Mouse (Mus musculus): ENCODE data around the gene Gdpd1.
"Not testable (repeated sequence)": the region's sequence is repeated elsewhere in the genome, so short reads cannot be mapped to it uniquely, and the experiment has no call there.

The Gdpd1 gene

DNA sequence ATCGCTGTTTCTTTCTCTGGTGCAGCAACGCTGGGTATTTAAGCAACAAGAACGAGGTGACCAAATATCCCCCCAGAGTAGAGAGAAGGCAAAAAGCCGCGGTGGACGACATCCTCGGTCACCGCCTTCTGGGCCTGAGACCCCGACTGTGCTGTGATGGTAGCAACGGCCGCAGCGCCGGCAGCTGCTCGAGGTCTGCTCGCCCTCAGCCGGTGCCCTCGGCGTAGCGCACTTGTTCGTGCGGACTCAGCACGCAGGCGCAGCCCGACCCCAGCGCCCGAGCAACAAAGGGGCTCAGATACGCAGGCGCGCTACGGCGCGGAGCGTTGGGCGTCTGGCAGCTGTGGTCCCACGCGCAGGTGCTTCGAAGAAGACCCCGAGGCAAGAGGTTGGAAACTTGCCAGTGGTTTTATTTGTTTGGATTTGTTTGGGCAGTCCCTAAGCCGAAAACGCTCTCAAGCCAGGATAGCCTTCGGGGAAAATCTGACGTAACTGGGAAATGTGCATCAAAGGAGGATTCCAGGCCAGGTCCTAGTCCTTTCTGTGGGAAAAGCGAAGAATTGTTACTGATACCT lies at the start of gene Gdpd1:
Gene Gdpd1, minus strand, starts transcription at position 197 of the 575 bp plus-strand sequence.
- peak; percentile 78 to 83 for DNase-seq (ENCODE audit: low spot score in 2 of 2)

DNA sequence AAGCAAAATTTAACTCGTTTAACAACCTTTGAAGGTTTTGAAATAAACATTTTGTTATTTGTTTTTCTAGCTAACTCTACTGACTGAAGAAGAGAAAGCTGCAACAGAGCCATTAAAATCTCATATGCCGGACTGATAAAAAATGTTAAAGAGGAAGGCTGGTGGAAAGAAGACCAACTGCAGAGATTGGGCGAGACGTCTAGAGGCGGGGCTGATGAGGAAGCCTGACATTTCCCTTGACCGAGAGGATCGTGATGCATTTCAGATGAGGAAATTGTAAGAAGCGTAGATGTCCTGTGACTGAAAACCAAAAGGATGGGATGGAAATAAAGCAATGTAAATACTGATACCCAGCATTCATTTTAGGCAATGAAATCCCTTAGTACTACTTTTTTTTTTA lies 48.0 kb upstream of the Gdpd1 start:
- DNase-seq (ENCODE audit: low spot score in 2 of 2) = no peak

DNA sequence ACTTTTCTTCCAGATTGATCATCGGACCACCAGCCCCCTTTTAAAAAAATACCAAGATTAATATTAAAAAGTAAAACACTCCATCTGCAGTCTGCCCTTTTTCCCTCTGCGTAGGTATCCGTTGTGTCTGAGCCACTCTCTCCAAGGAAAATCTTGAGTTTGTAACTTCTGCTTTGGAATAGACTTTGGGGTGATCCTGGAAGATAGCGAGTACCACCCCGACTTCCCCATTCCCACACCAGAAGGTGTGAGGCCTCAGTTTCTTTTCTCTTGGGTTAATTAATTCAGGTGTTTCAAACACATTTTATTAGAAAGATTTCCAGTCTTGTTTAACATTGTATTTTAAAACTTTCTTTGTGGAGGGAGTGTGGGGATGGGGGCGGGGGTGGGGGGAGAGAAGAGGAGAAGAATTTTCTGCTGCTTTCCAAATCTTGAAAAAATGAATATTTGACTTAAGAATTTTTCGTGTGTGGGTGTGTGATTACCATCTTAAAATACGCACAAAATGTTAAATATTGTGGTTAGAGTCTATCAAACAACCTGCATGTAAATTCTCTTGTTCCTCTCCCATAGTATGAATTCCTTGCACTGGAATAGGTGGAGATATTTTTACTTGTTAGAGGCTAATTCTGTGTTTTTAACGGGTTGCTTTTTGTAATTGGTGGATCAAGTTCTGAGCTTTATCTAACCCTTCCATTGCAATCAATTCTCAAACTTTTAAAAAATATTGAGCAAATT lies 36.5 kb upstream of the Gdpd1 start:
- DNase-seq (ENCODE audit: low spot score in 2 of 2) = no peak

DNA sequence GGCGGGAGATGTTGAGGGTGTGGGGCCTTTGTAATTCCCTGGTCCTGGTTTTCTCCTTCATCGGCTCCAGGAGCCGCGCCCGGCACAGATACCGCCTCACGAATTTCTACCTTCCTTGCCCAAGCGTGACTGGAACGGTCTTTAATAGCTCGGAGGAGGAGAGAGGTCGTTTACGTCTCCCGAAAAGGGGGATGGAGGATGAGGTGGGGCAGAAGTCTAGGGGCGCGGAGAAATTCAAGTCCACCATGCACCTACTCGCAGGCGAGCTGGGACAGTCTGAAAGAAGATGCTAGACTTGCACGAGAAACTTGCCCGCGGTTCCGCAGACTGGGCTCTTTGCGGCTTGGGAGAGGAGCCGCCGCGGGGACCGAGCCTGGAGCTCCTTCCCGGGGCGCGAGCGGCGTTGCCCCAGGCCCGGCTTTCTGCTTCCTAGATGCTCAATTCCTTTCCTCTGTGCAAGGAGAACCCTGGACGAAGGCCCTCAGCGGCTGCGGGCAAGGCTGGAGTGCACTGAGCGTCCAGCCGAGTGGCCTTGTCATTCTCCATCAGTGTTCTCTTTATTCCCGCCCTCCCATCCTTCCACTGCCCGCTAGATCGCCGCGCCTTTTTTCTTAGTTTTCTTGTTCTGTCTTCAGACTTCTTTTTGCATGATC lies 35.8 kb upstream of the Gdpd1 start:
- DNase-seq (ENCODE audit: low spot score in 2 of 2) = no peak

DNA sequence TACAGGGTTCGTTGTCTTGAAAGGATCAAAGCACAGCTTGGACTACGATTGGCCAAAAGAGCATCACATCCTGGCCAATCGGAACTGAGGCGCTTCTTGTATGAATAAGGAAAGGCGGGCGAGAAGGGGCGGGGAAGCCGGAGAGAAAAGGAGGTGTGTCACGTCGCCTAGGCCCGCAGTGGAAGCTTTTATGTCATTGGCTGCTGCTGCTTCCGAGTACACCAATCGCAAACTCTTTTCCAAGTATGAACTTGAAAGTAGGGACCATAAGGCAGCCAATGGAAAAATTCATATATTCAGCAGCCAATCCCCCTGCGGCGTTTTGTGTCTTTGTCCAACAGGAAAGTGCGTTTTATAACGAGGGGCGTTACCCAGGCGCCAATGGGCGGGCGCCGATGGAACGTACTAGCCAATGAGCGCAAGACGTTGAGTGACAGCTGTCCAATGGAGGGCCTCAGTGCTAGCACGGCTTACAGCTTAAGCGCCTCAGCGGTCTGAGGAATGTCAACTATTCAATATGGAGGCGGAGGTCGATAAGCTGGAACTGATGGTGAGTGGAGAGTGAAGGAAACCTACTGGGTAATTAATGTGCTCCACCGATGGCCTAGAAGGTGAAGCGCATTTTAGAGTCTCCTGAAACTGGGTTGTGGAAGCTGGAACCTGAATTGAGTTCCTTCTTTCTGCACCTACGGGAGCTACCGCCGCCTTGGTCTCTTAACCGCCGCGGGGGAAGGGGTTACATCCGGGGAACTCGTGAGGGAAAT lies 35.1 kb upstream of the Gdpd1 start, which contains the start of gene Ska2:
Gene Ska2, plus strand, starts transcription at position 480 of the 764 bp plus-strand sequence.
- peak; percentile 95 to 96 for DNase-seq (ENCODE audit: low spot score in 2 of 2)

DNA sequence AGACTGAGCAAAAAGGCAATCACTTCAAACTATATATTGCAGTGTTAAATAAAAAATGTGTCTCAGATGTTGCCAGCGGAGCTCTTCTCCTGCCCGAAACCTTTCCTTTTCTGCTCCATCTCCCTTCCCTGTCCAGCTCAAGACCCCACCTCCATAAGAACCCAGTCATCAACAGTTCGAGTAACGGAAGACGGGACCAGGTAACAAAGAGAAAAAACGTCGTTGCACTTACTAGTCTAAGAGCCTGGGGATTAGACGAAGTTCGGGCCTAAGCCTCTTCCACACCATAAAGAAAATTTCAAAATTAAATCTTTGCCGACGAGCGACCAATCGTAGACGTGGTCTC lies 34.5 kb upstream of the Gdpd1 start, which contains the start of gene Prr11:
Gene Prr11, minus strand, starts transcription at position 300 of the 346 bp plus-strand sequence.
- no peak for DNase-seq (ENCODE audit: low spot score in 2 of 2)

DNA sequence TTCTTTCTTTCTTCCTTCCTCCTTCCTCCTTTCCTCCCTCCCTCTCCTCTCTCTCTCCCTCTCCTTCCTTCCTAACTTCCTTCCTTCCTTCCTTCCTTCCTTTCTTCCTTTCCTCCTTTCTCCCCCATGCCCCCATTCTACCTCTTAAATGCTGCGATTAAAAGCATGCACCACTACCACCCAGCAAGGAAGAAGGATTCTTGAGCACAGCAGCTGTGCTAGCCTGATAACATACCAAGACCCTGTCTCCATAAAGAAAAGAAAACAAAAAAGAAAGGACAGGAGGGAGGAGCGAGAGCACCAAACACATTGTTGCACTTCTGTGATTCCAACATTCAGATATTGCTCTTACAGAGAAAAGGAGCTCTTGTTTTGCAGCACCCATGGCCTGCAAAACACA lies 13.3 kb upstream of the Gdpd1 start:
- DNase-seq (ENCODE audit: low spot score in 2 of 2) = no peak

DNA sequence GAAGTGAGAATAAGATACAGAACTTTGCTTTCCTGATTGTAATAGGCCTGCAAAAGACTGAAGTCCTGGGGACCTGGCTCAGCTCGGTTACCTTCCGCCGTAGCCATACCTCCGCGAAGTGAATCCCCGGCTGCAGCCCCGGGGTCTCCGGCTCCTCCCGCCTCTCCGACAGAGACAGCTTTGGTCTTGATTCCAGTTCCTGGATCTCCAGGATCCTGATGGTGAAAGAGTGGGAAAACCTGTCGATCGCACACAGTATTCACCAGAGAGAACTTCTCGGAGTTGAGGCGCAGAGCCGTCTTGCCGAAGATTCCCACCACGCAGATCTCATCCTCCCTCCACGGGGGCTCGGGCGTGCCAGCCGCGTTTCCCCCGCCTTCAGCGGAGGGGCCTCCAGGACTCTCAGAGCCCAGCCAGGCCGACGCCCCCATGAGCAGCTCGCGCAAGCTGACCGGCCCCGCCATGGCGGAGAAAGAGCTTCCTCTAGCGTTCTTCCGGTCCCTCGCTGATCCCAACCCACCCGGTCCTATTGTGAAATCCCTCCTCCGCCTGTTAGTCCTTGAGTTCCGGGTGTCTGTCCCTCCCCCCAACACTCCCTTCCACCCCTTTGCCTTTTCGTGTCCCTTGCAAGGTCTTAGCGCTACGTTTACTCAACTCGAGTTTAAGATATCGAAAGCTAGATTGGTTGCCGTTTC lies 12.6 kb upstream of the Gdpd1 start, which contains the start of gene Smg8:
Gene Smg8, minus strand, starts transcription at position 485 of the 695 bp plus-strand sequence.
- DNase-seq (ENCODE audit: low spot score in 2 of 2) = peak; percentile 67 to 69

DNA sequence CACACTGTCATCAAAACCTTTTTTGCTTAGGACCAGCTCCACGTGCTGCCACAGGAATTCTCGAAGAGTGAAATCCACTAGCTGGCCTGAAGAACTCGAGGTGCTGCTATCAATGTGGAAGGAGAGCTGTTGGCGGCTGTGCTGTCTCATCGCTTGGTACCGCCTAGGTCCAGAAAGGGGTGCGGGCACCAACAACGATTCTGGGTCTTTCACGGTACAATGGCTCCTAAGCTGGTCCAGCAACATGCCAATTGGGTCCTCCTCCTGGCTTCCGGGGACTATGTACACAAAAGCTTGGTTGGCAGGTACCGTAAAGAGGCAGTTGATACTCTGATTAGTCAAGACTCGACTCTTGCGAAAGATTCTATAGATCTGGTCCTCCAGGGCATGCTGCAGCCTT lies 11.6 kb upstream of the Gdpd1 start:
- DNase-seq (ENCODE audit: low spot score in 2 of 2) = no peak

DNA sequence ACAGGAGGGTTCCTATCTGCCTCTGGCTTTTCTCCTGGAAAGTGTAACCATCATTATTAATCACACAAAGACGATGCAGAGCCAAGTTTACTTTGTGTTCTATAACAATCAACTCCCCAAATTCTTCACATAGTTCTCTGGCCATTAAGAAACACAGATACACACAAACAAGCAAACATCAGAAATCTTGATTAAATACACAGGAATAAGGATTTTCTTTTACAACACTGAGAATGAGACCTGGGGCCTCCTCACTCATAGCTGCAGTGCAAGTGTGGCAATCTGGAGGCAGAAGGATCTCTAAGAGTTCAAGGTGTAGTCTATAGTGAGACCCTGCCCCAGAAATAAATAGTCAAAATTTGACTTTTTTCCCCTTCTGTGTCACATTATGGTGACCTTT lies 9.8 kb upstream of the Gdpd1 start:
- no peak for DNase-seq (ENCODE audit: low spot score in 2 of 2)

DNA sequence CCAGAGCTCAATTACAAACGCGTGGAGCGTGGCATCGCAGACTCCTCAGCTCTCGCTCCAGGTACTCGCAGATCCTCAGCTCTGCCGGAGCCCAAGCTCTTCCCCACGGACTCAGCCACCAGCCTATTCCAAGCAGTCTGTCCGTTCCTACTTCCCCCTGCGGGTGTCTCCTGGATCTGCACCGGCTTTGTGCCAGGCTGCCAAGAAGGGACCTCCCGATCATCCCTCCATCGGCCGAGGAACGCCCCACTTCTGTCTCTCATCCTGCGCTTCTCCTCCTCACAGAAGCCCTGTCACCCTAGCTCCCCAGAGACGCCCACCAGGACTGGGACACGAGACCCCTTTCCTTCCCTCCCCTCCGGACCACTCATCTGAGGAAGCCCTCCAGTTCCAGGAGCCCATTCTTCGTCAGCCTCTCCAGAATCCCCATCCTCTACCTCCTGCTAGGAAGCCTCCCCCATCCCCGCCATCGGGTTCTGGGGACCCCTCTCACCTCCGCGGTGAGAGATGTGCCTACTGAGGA lies 458 bp downstream of the Gdpd1 start:
- DNase-seq (ENCODE audit: low spot score in 2 of 2) = peak; percentile 59 to 60

DNA sequence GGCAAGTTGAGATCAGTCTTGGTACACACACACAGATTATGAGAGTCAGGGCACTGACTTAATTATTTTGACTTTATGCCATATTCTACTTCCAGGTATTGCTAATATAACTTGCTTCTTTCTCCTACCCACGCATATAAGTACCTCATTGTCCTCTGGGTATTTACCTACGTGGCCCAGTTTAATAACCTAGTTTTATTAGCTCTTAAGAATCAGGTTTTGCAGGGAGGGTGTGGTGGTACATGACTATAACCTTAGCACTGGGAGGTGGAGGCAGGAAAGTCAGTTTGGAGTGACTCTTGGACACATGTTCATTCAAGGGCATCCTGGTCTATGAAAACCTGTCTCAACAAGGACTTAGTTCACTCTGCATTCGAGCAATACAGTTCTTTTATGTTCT lies 11.8 kb downstream of the Gdpd1 start:
- no peak for DNase-seq (ENCODE audit: low spot score in 2 of 2)

DNA sequence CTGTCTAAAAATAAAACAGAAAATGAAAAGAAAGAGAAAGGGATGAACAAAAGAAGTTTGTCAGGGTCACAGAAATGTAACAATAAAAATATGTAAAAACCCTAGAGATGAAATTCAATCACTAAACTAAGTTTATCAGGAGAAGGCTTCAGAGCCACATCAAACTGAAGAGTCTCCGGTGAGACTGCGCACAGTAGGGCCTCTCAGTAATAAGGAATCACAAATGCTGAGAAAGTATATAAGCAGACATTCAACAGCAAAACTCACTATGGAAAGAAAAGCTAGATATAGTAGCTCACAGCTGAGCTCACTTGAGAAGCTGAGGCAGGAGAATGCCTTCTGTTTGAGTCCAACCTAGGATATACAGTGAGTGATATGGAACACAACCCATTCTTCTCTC lies 13.5 kb downstream of the Gdpd1 start:
- no peak for DNase-seq (ENCODE audit: low spot score in 2 of 2)

DNA sequence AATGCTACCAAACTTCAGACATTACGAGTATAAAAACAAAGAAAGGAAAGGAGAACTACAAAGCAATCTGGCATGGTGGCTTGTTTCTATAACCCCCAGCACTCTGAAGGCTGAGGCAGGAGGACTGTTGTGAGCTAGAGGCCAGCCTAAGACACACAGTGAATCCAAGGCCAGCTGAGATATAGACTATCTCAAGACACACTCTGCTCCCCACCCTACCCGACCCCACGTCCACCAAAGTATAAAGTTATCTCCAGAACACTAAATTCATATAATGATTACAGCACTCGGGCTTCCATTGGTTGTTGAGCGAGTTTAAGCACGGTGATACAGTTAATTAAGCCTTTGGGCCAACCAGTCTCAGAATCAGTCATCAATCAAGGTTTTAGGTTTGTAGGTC lies 17.6 kb downstream of the Gdpd1 start:
- DNase-seq (ENCODE audit: low spot score in 2 of 2) = no peak

DNA sequence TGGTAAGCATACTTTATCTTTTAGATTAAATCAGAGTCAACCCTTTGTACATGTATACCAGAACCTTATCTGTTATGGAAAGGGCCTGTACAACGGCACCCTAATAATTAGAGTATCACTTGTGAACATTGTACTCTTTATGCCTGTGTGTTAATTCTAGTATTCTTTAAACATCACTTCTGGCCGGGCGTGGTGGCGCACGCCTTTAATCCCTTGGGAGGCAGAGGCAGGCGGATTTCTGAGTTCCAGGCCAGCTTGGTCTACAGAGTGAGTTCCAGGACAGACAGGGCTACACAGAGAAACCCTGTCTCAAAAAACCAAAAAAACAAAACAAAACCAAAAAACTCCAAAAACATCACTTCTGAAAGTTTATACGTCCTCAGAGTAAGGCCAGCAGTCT lies 25.0 kb downstream of the Gdpd1 start:
- DNase-seq (ENCODE audit: low spot score in 2 of 2) = not testable (repeated sequence)

DNA sequence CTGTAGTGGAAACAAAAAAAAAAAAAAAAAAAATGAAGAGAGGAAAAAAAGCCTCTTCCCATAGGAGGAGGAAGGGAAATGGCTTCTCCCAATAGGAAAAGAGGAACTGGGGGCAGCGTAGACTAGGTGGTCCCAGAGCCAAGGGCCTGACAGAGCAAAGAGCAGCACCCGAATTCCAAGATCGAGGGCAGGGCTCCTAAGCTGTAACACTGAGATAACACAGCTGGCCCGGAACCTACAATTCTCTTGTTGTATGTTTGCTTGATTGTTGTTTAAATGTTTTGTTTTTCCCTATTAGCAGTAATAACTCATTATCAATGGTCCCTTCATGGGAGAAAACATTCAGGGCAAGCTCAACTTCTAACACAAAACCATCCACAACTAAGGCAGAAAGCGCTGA lies 26.9 kb downstream of the Gdpd1 start:
- DNase-seq (ENCODE audit: low spot score in 2 of 2) = no peak

DNA sequence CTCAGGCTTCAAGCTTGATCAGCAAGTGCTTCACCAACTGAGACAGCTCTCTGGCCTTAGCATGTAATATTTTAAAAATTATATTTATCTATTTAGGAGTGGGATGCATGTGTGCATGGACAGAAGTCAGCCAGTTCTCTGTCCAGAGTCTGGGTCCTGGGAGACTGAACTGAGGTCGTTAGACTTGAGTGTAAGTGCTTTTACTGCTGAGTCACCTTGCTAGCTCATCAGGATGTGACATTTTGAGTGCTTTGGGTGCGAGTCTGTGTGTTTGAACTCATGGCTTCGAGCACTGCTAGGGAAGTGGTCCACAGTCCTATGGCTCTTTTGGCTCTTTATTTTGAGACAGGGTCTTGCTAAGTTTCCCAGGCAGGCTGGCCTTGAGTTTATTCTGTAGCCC lies 30.8 kb downstream of the Gdpd1 start:
- no peak for DNase-seq (ENCODE audit: low spot score in 2 of 2)

DNA sequence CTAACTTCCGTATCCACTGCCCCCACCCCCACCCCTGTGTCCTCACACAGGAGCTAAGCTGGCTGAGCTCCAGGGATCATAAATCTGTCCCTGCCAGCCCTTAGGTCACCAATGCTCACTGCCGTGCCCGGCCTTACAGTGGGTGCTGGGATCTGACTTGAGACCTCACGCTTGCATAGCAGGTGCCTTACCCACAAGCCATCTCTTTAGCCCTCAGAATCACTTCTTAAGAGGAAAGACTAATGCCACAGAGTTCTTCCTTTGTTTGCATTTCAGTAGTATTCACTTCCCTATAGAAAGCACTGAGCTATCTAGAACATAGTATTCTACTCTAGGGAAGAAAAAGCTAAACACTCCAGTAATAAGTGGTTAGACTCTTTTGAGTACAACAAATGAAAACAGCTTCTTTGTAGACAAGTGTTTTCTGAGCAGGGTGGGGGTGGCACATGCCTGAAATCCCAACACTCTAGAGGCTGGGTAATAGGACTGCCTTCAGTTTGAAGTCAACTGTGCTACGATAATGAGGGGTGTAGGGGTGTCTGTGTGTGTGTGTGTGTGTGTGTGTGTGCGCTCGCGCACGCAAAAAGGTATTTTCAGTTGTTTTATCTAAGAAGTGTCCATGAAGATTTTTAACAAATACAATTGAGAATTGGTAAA lies 34.4 kb downstream of the Gdpd1 start:
- no peak for DNase-seq (ENCODE audit: low spot score in 2 of 2)

DNA sequence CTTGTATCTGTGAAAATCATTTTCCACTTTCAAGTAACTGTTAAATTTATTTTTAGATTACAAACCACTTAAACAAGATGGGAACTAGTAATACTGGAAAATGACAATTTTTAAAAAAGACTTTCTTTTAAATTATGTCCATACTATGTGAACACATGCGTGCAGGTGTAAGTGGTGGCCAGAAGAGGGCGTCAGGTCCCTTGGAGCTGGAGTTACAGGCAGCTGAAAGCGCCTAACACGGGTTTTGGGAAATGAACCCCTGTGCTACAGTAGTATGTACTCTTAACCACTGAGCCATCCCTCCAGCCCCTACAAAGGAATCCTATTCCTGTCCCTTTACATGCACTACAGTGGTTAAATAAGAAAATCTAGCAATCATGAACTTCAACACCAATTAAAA lies 37.7 kb downstream of the Gdpd1 start:
- no peak for DNase-seq (ENCODE audit: low spot score in 2 of 2)

DNA sequence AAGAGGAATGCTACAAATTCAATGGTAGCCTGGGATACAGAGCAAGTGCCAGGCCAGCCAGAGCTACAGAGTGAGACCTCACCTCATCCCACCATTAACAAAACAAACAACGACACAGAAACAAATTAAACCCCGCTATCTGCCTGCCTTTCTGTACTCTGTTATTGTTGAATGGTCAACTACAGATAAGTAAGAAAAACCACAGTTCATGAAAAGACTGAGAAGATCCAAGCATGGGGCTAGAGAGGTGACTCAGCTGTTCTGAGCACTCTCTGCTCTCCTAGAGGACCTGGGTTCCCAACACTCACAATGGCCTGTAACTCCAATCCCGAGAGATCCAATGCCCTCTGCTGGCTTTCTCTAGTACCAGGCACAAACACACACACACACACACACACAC lies 45.6 kb downstream of the Gdpd1 start:
- no peak for DNase-seq (ENCODE audit: low spot score in 2 of 2)

Data from frontal cortex, postnatal 25 days (tissue).